Mouse (Mus musculus): ENCODE data around the gene Zfp523.

Gene Zfp523

DNA sequence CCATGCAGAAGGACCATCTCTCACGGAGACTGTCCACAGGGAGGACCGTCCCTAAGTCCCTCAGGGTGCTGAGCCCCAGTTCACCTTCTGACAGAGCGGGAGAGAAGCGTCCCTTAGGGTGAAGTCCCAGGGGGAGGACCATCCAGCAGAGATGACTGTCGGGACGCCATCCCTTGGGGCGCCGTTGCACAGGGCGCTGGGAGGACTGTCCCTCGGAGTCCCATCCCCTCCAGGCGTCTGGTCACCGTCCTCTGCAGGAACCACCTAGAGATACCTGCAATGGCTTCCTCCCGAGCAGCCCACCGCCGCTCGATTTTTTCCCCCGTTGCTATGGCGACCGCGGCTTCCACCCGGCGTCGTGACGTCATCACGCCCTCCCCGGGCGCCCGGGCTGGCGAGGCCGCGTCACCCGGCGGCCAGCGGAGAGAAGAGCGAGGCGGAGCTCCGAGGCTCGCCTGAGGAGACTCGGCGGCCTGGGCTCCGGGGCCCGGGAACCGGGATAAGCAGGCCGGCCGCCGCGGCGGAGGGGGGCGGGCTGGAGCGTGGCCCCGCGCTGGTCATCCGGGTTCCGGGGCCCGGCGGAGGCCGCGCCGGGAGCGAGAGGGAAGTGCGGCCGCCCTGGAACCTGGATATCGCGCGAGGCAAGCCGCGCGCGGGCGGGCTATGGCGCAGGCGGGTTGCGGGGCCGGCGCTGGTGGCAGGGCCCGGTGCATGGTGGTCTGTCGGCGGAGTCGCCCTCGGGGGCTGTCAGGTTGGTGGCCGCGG is at the start of gene Zfp523:
TSS of gene Zfp523 (plus strand) at position 355 of the 765 bp plus-strand sequence.
- DNase-seq (ENCODE audit: low spot score in 2 of 2): peak; percentile 88 to 96

DNA sequence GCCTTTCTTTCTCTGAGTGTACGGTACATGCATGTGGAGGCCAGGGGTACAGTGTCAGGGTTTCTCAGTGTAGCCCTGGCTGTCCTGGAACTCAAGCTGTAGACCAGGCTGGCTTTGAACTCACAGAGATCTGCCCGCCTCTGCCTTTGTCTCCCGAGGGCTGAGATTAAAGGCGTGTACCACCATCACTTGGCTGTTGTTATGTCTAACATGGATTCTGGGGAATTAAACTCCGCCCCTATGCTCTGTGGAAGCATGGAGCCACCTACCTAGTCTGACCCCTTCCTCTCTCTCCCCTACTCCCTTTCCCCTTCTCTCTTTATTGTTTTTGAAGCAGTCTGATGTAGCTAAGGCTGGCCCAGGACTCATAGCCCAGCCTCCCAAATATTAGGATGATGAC is 47.1 kb upstream of the Zfp523 start:
- DNase-seq (ENCODE audit: low spot score in 2 of 2): no peak

DNA sequence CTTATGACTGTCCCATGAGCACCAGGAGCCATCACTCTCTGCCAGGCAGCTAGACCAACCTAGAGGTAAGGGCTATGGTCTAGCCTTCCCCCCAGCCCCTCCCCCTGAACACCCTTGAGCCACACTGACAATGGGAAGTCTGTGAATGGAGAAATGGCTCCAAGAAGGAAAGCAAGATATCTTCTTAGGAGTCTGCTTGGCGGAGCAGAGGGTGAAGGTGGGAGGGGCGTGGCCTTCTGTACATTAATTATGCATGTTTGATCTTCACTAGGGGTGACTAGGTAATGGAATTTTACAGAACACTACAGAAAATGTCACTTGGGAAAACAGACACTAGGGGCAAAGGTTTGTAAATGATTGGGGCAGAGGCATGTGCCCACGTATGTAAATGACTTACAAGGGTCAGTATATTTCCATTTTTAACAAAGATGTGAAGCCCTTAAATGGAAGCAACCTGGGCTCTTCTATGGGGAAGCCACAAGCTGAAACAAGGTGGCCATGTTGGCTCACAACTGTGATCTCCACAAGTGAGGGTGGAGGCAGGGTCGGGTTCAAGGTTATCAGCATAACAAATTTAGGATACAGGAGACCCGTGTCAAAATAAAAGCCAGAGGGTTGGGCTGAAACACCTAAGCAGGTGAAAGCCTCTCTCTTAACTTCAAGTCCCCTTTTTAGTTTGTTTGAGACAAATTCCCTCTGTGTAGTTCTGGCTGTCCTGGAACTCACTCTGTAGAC is 46.4 kb upstream of the Zfp523 start:
- no peak for DNase-seq (ENCODE audit: low spot score in 2 of 2)

DNA sequence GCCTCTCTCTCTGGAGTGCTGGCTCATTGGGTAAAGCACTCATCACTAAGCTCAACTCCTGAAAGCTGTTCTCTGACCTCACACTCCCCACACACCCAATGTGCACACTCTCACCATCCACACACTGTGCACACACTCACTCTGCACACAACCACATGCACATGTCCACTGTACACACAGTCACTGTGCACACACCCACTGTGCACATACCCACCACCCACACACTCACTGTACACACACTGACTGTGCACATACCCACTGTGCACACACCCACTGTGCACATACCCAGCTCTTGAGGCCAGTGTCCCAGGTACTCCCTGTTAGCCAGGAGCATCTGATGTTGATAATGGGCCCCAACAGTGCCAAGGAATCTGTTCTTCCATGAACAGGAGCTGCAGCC is 45.8 kb upstream of the Zfp523 start:
- DNase-seq (ENCODE audit: low spot score in 2 of 2): no peak

DNA sequence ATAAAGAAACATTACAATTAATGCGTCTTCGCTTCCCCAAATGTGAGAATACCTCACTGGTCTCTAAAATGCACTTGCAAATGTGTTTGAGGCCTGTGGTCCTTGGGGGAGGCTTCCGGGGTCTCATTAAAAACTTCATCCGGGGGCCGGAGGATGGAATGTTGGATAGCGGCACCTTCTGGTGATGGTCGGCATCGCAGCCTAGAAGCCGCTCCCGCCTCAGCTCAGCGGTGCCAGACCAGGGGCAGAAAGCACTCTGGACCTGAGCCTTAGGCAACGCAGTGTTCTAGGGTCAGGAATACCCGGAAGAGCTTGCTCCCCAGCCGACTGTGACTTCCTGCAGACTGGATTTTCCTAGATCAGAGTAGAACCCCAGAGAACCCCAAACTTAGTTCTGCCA is 43.7 kb upstream of the Zfp523 start:
- peak in 1 of 2 experiments; percentile 65 for DNase-seq (ENCODE audit: low spot score in 2 of 2)

DNA sequence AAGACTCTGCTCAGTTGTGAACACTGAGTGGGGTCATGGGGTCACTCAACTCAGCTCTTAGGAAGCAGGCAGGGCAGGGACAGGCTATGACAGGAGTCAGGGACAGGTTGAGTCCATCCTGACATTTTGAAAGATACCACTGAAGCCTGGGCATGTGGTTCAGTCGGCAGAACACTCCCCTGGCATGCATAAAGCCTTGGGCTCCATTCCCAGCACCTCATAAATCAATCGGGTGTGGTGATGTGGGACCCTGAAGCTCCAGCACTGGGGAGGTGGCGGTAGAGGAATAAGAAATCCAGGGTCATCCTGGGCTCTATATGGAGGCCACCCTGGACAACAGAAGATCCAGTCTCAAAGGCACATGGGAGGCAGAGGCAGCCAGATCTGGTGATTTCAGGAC is 41.4 kb upstream of the Zfp523 start:
- DNase-seq (ENCODE audit: low spot score in 2 of 2): no peak

DNA sequence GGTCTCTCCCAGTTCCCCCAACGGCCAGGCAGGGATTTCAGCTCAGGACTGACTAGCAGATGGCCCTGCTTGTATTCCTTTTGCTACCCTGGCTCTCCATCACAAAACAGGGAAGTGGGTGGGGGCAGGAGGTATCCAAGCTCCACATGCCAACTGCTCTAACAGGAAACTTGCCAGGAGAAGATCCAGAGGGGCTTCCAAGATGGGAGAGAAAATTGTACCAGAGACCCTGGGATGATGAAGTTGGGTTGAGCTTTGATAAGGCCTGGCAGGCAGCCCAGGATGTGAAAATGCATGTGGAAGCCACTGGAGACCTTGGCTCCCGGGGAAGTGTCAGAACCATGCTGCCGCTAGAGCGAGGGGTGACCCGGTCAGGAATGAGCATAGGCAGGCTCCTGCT is 40.7 kb upstream of the Zfp523 start:
- DNase-seq (ENCODE audit: low spot score in 2 of 2): no peak

DNA sequence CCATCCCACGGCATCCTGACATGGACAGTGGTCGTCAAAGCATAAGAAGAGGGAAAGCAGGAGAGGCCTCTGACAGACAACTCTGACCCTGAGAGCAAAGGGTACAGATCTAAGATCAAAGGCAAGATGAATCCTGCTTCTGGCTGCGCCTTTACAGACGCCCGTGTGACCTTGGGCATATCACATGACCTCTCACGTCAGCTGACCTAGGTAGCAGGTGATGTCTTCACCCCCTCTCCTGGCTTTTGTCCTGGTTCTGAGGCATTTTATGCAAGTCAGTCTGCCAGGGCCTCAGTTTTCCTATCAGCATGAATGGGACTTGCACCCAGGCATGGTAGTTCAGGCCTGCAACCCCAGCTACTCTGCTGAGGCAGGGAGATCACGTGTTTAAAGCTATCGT is 38.9 kb upstream of the Zfp523 start:
- no peak for DNase-seq (ENCODE audit: low spot score in 2 of 2)

DNA sequence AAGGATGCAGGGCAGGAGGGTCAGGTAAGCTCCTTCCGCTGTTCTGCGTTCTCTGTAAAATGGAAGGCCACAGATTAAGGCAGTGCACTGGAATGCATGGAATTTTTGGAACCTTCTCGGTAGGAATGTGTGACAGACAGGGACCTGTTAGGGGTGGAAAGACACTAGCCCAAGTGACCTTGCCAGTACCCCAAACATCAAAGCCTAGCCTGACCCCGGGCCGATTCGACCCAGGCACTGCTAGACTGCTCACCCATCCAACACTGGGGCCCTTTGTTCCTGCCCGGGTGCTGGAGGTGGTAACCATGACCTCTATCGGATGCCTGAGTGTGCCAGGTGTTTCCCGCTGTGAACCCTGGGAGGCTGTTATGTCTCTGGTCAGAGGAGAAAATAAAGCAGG is 38.2 kb upstream of the Zfp523 start:
- DNase-seq (ENCODE audit: low spot score in 2 of 2): no peak

DNA sequence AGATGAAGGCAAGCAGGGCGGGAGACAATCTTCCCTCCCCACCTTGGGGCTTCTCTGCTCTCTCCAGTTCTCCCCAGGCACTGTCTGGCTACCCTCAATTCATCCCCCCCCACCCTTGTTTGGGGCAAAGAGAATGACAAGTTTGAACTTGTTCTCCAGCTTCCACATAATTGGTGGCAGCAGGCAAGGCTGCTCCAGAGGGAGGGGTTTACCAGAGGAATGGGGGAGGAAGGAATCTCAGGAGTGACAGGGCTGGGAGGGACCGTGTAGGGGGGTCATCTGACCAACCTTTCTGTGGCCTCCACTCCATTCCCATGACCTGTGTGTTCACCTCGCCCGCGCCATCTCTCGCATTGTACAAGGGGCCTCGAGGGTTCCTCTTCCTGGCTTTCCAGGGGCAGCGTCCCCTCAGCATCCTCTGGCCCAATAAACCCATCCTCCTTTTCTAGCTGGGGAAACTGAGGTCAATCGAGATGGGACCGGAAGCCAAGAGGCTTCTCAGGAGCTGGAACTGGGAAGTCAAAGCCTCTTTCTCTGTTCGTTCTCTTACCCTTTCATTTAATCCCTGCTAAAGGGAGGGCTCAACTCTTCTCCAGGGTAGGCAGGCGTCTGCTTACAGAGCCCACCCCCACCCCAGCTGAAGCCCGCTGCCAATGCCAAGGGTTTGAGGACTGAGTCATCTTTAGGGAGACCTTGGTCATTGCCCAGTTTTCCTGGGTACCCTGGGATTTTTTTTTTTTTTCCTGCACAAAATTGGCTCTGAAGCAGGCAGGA is 36.3 kb upstream of the Zfp523 start:
- DNase-seq (ENCODE audit: low spot score in 2 of 2): no peak

DNA sequence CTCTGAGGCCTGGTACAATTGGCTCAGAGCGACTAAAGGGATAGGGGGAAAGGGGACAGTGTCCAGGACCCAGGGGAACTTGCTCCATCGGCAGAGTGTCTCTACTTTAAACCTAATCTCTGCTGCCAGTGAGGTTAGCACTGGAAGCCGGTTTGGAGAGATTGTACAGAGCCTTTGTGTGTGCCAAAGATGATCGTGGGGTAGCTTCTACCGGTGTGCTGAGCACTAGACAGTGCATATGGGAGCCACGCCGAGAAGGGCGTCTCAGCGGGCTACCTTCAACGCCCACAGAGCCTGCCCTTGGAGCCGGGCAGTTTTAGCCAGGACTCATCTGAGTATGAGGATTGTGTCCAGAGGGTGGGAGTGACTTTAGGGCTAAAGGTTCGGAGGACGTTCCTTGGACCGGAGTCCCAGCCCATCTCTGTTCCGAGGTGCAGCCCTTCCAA is 35.7 kb upstream of the Zfp523 start:
- DNase-seq (ENCODE audit: low spot score in 2 of 2): no peak

DNA sequence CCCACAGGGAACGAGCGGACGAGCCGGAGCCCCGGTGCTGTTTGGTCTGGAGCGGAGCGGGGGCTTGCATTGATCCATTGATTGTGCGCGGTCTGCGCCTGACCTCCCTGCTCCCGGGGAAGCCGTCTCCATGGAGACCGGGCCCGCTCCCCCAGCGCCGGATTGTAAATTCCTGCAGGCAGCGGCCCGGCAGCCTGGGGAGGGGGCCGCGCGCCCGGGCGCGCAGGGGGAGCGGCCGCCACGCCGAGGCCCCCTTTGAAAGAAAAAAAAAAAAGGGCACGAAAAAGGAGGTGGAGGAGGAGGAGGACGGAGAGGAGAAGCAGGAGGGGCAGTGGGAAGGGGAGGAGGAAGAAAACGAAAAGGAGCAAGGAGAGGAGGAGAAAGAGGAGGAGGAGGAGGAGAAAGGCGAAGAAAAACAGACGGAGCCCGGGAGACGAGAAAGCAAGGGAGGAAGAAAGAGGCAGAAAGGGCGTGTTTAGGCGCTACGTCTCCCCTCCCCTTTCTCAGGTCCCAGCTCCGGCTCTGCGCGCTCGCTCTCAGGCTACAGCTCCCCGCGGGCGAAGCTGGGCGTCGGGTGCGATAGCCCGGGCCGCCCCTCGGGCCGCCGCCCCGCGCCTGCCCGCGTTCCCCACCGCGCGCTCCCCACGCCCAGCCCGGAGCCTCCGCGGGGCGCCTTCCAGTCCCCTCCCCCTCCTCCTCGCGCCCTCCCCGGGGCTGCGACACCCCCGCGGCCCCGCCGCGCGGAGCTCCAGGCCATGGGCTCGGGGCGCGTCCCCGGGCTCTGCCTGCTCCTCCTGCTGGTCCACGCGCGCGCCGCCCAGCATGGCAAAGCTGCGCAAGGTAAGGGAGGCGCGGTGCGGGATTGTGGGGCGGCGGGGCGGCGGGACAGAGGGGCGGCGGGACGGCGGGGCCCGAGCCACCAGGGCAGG is 34.9 kb upstream of the Zfp523 start, which contains the start of gene Scube3:
TSS of gene Scube3 (plus strand) at position 371 of the 929 bp plus-strand sequence.
- DNase-seq (ENCODE audit: low spot score in 2 of 2): peak in 1 of 2 experiments; percentile 24

DNA sequence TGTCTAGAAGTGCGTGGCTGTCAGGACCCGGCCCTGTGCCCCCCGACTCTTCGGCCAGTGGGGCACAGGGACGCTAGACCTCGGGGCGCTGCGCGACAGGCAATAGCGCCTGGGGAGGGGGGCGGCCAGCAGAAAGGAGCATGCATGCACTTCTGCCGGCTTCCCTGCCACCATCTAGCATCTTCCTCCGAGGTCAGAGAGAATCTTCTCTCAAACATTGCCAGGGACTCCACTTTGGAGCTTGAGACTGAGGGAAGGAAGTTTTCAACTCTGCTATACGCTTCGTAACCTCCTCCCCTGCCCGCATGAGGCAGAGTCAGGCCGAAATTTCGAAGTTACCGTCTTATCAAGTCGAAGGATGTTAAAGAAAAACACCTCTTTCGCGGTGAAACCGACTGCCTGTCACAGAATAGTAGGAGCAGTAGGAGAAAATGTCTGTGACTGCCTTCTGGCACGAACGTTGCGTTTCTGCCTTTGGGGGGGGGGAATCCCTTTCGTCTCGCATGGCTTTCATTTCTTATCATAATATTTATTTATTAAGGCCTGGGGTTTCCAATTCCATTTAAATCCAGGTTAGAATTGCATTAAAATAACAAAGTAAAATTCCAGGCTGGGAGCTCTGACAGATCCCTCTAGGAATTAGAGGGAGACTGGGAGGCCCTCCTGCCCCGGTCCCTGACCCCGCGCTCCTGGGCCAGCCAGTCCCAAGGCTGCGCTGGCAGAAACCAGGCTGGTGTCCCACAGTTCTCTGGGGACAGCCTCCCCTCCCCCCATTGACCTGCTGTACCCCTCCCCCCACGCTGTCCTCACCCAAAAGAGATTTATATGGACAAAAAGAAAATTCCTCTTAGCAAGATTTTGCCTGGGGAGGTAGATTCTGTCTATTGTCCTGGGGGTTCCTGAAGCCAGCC is 34.0 kb upstream of the Zfp523 start:
- DNase-seq (ENCODE audit: low spot score in 2 of 2): no peak

DNA sequence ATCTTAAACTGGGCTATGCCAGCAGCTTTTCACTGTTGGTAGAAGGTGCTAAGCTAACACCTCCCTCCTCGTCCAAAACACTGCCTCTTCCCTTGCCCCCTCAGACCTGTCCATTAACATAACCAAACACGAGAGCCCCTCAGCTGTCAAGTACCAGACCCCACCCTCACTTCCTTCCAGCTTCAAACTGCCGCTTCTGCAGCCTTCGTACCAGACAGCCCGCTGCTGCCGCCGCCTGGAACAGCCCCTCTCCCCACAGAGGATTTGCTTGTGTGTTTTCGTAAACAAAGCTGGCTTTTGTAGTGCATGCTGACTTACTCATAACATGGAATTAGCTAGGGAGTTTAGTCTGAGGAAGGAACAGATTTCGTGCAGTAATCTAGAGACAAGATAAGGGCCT is 33.2 kb upstream of the Zfp523 start:
- DNase-seq (ENCODE audit: low spot score in 2 of 2): peak in 1 of 2 experiments; percentile 41

DNA sequence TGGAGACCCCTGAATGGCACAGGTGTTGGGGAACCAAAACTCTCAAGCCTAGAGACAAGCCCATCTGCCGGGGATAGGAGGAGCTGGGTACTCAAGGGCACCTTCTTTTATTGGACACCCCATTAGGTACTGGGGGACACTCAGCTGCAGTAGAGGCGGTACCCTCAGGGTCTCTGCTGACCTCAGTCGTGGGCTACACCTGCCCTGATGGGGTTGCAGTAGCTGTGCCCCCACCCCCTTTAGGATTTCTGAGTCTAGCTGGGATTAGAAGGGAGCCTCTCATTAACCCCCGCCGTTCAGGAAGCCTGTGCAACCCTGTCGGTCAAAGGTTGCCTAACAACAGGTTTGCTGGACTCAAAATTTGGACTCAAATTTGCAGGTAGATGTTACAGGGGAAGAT is 32.7 kb upstream of the Zfp523 start:
- no peak for DNase-seq (ENCODE audit: low spot score in 2 of 2)

DNA sequence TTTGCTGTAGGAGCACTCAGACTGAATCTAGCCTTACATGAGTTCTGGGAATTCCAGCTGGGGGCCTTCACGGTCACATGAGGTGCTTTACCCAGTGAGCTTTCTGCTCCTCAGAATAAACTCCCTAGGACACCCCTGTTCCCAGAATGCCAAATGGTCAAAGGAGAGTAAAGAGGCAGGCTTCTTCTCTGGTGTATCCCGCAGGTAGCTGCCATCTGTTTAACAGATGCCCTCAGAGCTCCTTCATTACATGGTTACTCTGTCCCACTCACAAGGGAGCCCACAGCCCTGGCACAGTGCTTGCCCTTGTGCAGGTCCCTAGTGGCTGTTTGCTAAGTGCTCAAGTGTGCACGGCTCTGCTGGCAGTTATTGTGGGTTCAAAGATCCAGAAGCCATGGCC is 28.6 kb upstream of the Zfp523 start:
- no peak for DNase-seq (ENCODE audit: low spot score in 2 of 2)

DNA sequence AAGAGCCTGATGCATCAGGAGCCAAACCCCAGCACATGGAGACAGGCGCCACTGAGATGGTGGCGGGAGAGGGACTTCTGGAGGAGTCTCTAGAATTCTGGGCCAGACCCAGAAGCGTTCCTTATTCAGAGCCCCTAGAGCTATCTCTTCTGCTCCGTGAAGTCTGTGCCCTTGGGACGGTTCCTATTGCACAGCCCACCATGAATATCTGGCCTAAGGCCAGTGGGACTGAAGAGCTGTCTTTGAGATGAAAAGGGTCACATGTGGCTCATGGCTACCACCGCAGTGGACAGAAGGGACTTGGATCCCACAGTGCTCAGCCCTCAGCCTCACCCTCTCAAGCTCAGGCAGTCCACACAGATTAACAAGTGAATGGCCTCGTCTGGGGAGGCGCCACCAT is 27.2 kb upstream of the Zfp523 start:
- no peak for DNase-seq (ENCODE audit: low spot score in 2 of 2)

DNA sequence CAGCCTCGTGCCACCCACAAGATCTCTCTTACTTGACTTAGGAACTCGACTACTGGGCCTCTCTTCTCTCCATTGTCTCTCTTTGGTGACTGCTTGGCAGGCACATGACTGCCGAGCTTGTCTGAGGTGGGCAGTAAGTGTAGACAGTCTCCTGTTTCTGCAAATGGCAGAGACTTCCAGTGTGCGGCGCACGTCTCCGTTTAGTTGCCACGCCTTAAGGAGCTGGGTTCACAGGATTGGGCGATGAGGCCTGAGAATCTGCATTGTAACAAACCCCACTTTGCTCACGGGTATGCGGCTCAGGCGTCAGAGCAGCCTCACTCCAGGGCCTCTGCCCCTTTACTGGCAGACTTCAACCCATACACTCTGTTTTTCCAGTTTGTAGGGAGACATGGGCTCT is 26.5 kb upstream of the Zfp523 start:
- DNase-seq (ENCODE audit: low spot score in 2 of 2): no peak

DNA sequence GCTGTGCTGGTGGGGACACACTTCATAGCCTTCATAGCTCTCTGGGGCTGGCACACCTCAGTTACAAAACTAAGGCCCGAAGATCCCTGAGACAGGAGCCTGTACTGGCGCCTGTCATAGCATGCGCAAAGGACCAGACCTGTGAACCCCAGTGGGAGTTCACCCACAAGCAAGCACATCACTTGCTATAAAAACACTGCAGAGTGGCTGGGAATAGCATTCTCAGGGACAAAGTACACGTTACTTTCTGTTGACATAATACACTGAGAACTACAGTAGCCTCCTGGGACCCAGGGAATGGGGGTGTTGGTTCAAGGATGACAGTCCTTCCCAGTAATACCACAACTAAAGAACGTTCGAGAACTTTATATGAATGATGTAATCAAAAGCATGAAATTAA is 23.8 kb upstream of the Zfp523 start:
- DNase-seq (ENCODE audit: low spot score in 2 of 2): no peak

DNA sequence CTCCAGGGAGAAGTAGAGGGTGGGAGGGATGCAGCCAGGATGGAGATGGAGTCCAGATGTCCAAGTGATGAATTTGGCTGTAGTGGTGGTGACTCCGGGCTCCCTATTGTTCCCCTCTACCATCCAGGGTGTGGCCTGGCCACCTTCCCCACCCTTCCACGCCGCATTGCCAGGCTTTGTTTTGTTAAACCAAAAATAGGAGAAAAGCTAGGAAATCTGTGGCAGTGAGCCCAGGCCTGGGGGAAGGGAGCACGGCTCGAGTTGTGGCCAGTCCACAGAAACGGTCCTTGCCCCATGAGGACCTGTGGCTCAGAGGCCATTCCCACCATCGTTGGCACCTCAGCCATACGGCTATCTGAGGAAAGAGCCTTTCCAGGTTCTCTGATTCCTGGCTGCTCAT is 22.0 kb upstream of the Zfp523 start:
- DNase-seq (ENCODE audit: low spot score in 2 of 2): no peak
